Mouse (Mus musculus) kidney, postnatal 0 days (tissue): ENCODE data around the gene Wdr1. TPM values are rescaled to one million over a fixed set of nuclear protein-coding genes. Genes with fewer than 3 reads are reported as not detected.

ENCODE experiments used
- ATAC-seq: fragments of 200-750 bp; cut with Nextera tagmentation; replicated peaks from 2 replicates; pipeline ENCODE4 v1.8.0; 2017; ENCODE audit warnings: low read depth, moderate number of reproducible peaks, moderate TSS enrichment, moderate library complexity; ENCODE audit not compliant: low FRiP score
- DNase-seq: peaks from one replicate; pipeline ENCODE4 v3.0.0-alpha.2; 2016; ENCODE audit warnings: low spot score
- H3K27ac ChIP-seq: fragments of 300-500 bp; sonication (generic); 2 replicates; pipeline ENCODE4 v1.5.1; 2014; ENCODE audit warnings: mild to moderate bottlenecking
- H3K27me3 ChIP-seq: fragments of 300-500 bp; sonication (generic); 2 replicates; pipeline ENCODE4 v1.6.1; 2014; ENCODE audit warnings: low read length, mixed read lengths; ENCODE audit not compliant: insufficient read depth
- H3K36me3 ChIP-seq: fragments of 300-500 bp; sonication (generic); 2 replicates; pipeline ENCODE4 v1.6.1; 2014; ENCODE audit warnings: low read length, mixed read lengths; ENCODE audit not compliant: insufficient read depth
- H3K4me1 ChIP-seq: fragments of 300-500 bp; sonication (generic); replicated peaks from 2 replicates; pipeline ENCODE4 v1.6.1; 2014; ENCODE audit warnings: antibody characterized with exemption, low read length, mixed read lengths; ENCODE audit not compliant: insufficient read depth
- H3K4me2 ChIP-seq: fragments of 300-500 bp; sonication (generic); 2 replicates; pipeline ENCODE4 v1.6.1; 2014; ENCODE audit warnings: mild to moderate bottlenecking, low read length, moderate library complexity, mixed read lengths
- H3K4me3 ChIP-seq: fragments of 300-500 bp; sonication (generic); replicated peaks from 2 replicates; pipeline ENCODE4 v1.5.1; 2014; ENCODE audit warnings: low read depth, low read length
- H3K9ac ChIP-seq: fragments of 300-500 bp; sonication (generic); 2 replicates; pipeline ENCODE4 v1.6.1; 2014; ENCODE audit warnings: low read depth, low read length
- H3K9me3 ChIP-seq: fragments of 300-500 bp; sonication (generic); replicated peaks from 2 replicates; pipeline ENCODE4 v1.6.1; 2016; ENCODE audit warnings: low read length, inconsistent platforms, mixed read lengths
- CTCF ChIP-seq: IDR thresholded peaks from 2 replicates; pipeline ENCODE4 v1.5.1; 2016; ENCODE audit warnings: antibody characterized with exemption, low read depth, mild to moderate bottlenecking, moderate library complexity
- WGBS: fragments of 180-500 bp; shearing (Covaris S2); extraction: QIAGEN DNeasy Blood & Tissue Kit; methylation state at CpG from one replicate; pipeline ENCODE4 v1.1.7; 2014; 5-methylcytosine and 5-hydroxymethylcytosine counted together
- polyA plus RNA-seq: library from polyadenylated mRNA; unstranded; fragments of >200 nt; fragmentation: Nextera tagmentation; extraction: Ambion mirVana; gene quantifications from 2 replicates; pipeline ENCODE4 v1.2.1, GENCODE M21; 2015

Wdr1 gene
- polyA plus RNA-seq, 1 experiment from 2014 or later = 165 TPM

GRCm38 (mm10) chr5:38540898-38541297, 22.1 kb downstream of the Wdr1 start:
- Histone ChIP-seq H3K36me3 (peaks cover 81% of the 10 kb centered on the region), H3K9me3 (no peaks in the 10 kb centered on the region)
- no peak for ATAC-seq

DNA sequence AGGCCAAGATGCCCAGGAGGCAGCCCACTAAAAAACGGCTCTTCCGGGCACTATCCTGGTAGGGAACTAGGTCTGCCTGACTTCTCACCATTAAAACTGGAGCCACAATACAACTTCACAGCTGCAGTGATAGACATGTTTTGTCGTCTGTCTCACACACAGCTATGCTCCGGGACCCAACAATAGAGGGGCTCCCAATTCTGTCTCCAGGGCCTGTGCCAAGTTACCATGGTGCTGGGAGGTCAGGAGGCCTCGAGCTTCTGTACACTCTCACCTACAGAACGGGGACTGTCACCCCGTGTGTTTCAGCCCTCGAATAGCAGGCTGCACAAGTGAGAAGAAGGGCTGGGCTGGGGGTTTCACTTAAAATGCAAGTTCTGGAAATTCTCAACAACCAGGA, 24.5 kb downstream of the Wdr1 start:
- DNase-seq (no peak), ATAC-seq (no peak)
- no peak for TF ChIP-seq CTCF
- H3K9me3 ChIP-seq = no peaks in the 10 kb centered on the region
- H3K27ac ChIP-seq = no peak overlapping the region
- H3K4me2 ChIP-seq = no peak overlapping the region
- 87% methylated on average over 8 of the region's 8 CpGs for WGBS
- peaks cover 84% of the 10 kb centered on the region for H3K36me3 ChIP-seq
- H3K9ac ChIP-seq = no peak overlapping the region
- H3K4me1 ChIP-seq = no peaks in the 10 kb centered on the region
- no peak overlapping the region for H3K4me3 ChIP-seq
- H3K27me3 ChIP-seq = no peaks in the 10 kb centered on the region

More at GRCm38 (mm10) chr5:38540898-38541297, 22.1 kb downstream of the Wdr1 start:
- Histone ChIP-seq H3K4me3 (no peak overlapping the region), H3K27ac (no peak overlapping the region), H3K9ac (no peak overlapping the region), H3K27me3 (no peaks in the 10 kb centered on the region), H3K4me1 (no peaks in the 10 kb centered on the region), H3K4me2 (no peak overlapping the region)
- no peak for DNase-seq
- WGBS = 100% methylated on average over 1 of the region's 1 CpGs
- TF ChIP-seq CTCF = no peak

DNA sequence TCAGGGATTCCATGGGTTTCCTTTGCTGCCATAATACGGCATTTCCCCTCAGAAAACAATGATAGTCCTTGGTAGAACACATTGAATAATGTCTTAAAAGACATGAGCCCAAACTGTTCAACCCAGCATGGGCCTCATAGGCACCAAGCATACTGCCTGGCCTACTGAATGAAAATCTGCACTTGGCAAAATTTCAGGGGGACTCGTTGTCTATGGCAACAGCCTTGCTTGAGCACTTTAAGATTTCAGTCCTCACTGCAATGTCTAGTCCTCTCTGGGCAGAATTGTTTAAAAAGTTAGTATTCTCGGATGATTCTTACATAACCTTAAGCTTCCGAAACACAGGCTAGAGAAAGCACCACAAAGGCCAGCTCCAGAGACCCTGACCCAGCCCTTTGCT, 25.2 kb downstream of the Wdr1 start:
- no peak for DNase-seq
- no peak overlapping the region for H3K9ac ChIP-seq
- H3K36me3 ChIP-seq = peaks cover 83% of the 10 kb centered on the region
- no peaks in the 10 kb centered on the region for H3K9me3 ChIP-seq
- H3K4me1 ChIP-seq = no peaks in the 10 kb centered on the region
- no peak for TF ChIP-seq CTCF
- no peak overlapping the region for H3K4me3 ChIP-seq
- no peak for ATAC-seq
- no peak overlapping the region for H3K27ac ChIP-seq
- WGBS = 86% methylated on average over 4 of the region's 4 CpGs
- H3K27me3 ChIP-seq = no peaks in the 10 kb centered on the region
- no peak overlapping the region for H3K4me2 ChIP-seq

DNA sequence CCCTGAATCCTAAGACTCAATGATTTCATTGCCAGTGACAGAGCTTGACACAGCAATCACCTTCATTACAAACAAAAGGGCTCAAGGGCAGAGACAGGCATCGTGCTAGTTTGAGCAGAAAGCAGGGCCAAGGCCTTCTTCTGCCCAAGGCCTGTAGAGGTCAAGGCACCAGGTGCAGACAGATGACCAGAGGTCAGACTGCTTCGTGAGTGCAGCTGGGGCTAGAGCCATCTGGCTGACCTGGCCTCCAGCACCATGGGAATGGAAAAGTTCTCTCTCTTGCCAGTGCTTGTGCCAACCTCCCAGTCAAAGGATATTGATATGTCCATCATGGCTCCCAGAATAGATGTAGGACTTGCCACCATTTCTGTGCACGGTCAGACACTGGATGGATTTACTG, 26.2 kb downstream of the Wdr1 start:
- no peak overlapping the region for H3K27ac ChIP-seq
- no peak overlapping the region for H3K4me2 ChIP-seq
- TF ChIP-seq CTCF = no peak
- H3K27me3 ChIP-seq = no peaks in the 10 kb centered on the region
- no peak for ATAC-seq
- no peak for DNase-seq
- peaks cover 83% of the 10 kb centered on the region for H3K36me3 ChIP-seq
- WGBS = 86% methylated on average over 3 of the region's 3 CpGs
- no peaks in the 10 kb centered on the region for H3K4me1 ChIP-seq
- no peak overlapping the region for H3K9ac ChIP-seq
- no peak overlapping the region for H3K4me3 ChIP-seq
- no peaks in the 10 kb centered on the region for H3K9me3 ChIP-seq

- Histone ChIP-seq H3K36me3 (peaks cover 83% of the 10 kb centered on the region), H3K9me3 (no peaks in the 10 kb centered on the region), H3K4me3 (no peak overlapping the region), H3K27ac (no peak overlapping the region), H3K9ac (no peak overlapping the region), H3K4me1 (no peaks in the 10 kb centered on the region), H3K4me2 (no peak overlapping the region), H3K27me3 (no peaks in the 10 kb centered on the region)
- 0 out of 2 replicates have a peak, but pooled peaks have one; percentile 11 for ATAC-seq
- no peak for TF ChIP-seq CTCF
- no peak for DNase-seq
- 93% methylated on average over 4 of the region's 4 CpGs for WGBS
Measured at GRCm38 (mm10) chr5:38532084-38532483, 30.9 kb downstream of the Wdr1 start.

DNA sequence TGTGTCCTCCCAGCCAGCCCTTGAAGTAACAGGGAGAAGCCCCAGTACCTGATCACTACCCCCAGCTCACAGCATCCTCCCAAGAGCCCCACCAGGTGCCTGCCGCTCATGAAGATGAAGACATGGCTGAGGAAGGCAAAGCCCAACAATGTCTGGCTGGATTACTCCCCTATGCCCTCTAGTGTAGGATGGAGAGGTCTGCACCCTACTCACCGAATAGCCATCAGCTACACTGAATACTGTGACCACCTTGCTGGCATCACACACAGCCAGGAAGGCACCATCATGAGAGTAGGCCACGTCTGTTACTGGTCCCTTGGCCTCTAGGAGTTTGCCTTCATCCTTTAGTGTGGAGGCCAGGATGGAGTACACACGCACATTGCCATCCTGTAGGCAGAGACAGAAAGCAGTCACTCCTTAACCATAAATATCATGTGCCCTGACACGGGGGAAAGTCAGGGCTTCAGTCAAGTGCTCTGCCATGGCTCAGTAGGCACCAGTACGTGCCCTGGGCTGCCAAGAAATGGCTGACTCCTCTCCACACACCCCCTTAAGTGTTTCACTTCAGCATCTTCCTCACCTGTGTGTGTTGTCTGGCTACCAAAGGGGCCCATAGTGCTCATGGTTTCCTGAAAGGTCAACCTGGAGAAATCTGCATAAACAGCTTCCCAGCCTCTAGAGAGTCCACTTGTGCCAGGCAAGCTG, 33.1 kb downstream of the Wdr1 start:
- Histone ChIP-seq H3K27me3 (no peaks in the 10 kb centered on the region), H3K9ac (no peak overlapping the region), H3K9me3 (no peaks in the 10 kb centered on the region), H3K27ac (no peak overlapping the region), H3K4me1 (no peaks in the 10 kb centered on the region), H3K4me2 (no peak overlapping the region), H3K36me3 (peaks cover 75% of the 10 kb centered on the region), H3K4me3 (no peak overlapping the region)
- peak; percentile 68 for TF ChIP-seq CTCF
- WGBS = 70% methylated on average over 6 of the region's 6 CpGs
- DNase-seq = peak; percentile 29
- no peak; the same call in 1 of the 2 replicates for ATAC-seq

- 91% methylated on average over 5 of the region's 5 CpGs for WGBS
- no peak for ATAC-seq
Measured at GRCm38 (mm10) chr5:38522977-38523376, 40.0 kb downstream of the Wdr1 start.

More at GRCm38 (mm10) chr5:38522977-38523376, 40.0 kb downstream of the Wdr1 start:
- no peaks in the 10 kb centered on the region for H3K4me1 ChIP-seq
- H3K9ac ChIP-seq = no peak overlapping the region
- H3K4me2 ChIP-seq = no peak overlapping the region
- no peak for DNase-seq
- no peaks in the 10 kb centered on the region for H3K27me3 ChIP-seq
- no peak overlapping the region for H3K27ac ChIP-seq
- no peaks in the 10 kb centered on the region for H3K9me3 ChIP-seq
- no peak overlapping the region for H3K4me3 ChIP-seq
- TF ChIP-seq CTCF = no peak
- peaks cover 21% of the 10 kb centered on the region for H3K36me3 ChIP-seq
